Mouse (Mus musculus): Measurements from ENCODE around the gene Gm9922.

DNA sequence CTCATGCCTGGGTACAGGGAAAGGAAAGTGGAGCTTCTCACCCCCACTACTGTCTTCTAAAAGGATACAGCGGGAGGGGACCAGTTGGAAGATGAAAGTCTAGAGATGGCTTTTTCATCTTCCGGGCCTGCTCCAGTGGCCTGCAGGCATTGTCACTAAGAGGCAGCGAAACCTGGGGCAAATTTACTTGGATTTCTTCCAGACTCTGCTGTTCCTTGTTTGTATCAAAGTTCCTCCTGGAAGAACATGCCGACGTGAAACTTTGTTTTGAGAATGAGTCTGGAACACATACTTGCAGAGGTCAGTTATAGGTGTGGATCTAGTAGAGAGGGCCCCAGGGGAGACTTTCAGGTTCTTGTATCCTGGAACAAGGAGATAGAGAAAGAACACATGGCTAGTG, 41.7 kb upstream of the Gm9922 start:
- TF ChIP-seq CTCF (IDR thresholded peaks at IDR 0.05; ENCODE audit: low read depth, low read length) (no peak), POLR2A (IDR thresholded peaks at IDR 0.05; ENCODE audit: borderline replicate concordance, low read depth, low read length) (no peak)
